Mouse (Mus musculus) C2C12 (cell line): ENCODE measurements around the gene Phf20. TPM values are rescaled to one million over a fixed set of nuclear protein-coding genes. Genes with fewer than 3 reads are reported as not detected.
A peak's percentile ranks its signal among the peaks of the same experiment; 100 is the strongest.

Source experiments
- H3K27me3 ChIP-seq: one replicate; pipeline ENCODE4 v1.6.1; 2011; ENCODE audit not compliant: control insufficient read depth, insufficient read depth, insufficient read length
- H3K36me3 ChIP-seq: one replicate; pipeline ENCODE4 v1.6.1; 2011; ENCODE audit not compliant: control insufficient read depth, insufficient read depth
- H3K4me3 ChIP-seq: one replicate; pipeline ENCODE4 v1.5.1; 2011; ENCODE audit warnings: mild to moderate bottlenecking, control low read depth; ENCODE audit not compliant: poor library complexity, insufficient read depth, severe bottlenecking
- H3K79me2 ChIP-seq: one replicate; pipeline ENCODE4 v1.6.1; 2011; ENCODE audit not compliant: control insufficient read depth, insufficient read depth
- H3K79me3 ChIP-seq: one replicate; pipeline ENCODE4 v1.6.1; 2011; ENCODE audit warnings: low read depth, control low read depth
- H3ac ChIP-seq: one replicate; pipeline ENCODE3; 2011; ENCODE audit warnings: low read depth; ENCODE audit not compliant: control insufficient read depth, insufficient read length
- CEBPB ChIP-seq: IDR thresholded peaks from one replicate; pipeline ENCODE4 v1.6.1; 2011; ENCODE audit warnings: low read depth, mild to moderate bottlenecking, control low read depth, moderate library complexity
- CTCF ChIP-seq: IDR thresholded peaks from one replicate; pipeline ENCODE4 v1.5.1; 2011; ENCODE audit not compliant: control insufficient read depth, insufficient read depth, insufficient read length
- FOSL1 ChIP-seq: IDR thresholded peaks from one replicate; pipeline ENCODE4 v1.8.0; 2011; ENCODE audit warnings: mild to moderate bottlenecking, low read length; ENCODE audit not compliant: poor library complexity, insufficient read depth, severe bottlenecking
- MAX ChIP-seq: IDR thresholded peaks from one replicate; pipeline ENCODE4 v1.6.1; 2011; ENCODE audit warnings: mild to moderate bottlenecking, control low read depth
- MYOD1 ChIP-seq: IDR thresholded peaks from one replicate; pipeline ENCODE4 v1.6.1; 2011; ENCODE audit warnings: low read depth; ENCODE audit not compliant: control insufficient read depth, insufficient read length
- MYOG ChIP-seq: IDR thresholded peaks from one replicate; pipeline ENCODE4 v1.6.1; 2011; ENCODE audit not compliant: control insufficient read depth, insufficient read length; ENCODE audit errors: extremely low read depth
- USF1 ChIP-seq: IDR thresholded peaks from one replicate; pipeline ENCODE4 v1.6.1; 2011; ENCODE audit warnings: low read depth, mild to moderate bottlenecking, control low read depth, moderate library complexity
- polyA plus RNA-seq: library from polyadenylated mRNA; unstranded; fragments of >200 nt; fragmentation: generic; extraction: Trizol; gene quantifications from one replicate; pipeline ENCODE4 v1.2.1, GENCODE M21; 2012; ENCODE audit warnings: missing spikeins

The Phf20 gene
- polyA plus RNA-seq, 1 experiment = 18.1 TPM

GRCm38 (mm10) chr2:156202848-156203437 lies 6.7 kb downstream of the Phf20 start:
- no peak overlapping the region for H3K4me3 ChIP-seq
- H3K79me3 ChIP-seq = peaks cover 69% of the 10 kb centered on the region
- TF ChIP-seq MYOG (no peak), CEBPB (no peak), FOSL1 (no peak), MAX (no peak), MYOD1 (no peak), CTCF (no peak), USF1 (no peak)
- peaks cover 98% of the 10 kb centered on the region for H3K79me2 ChIP-seq
- peak overlapping the region; percentile 5 for H3ac ChIP-seq
- H3K27me3 ChIP-seq = no peaks in the 10 kb centered on the region
- peaks cover 46% of the 10 kb centered on the region for H3K36me3 ChIP-seq

GRCm38 (mm10) chr2:156203917-156204316 lies 7.7 kb downstream of the Phf20 start:
- Histone ChIP-seq H3ac (no peak overlapping the region), H3K36me3 (peaks cover 48% of the 10 kb centered on the region), H3K27me3 (no peaks in the 10 kb centered on the region), H3K79me3 (peaks cover 68% of the 10 kb centered on the region), H3K79me2 (peaks cover 98% of the 10 kb centered on the region), H3K4me3 (no peak overlapping the region)
- TF ChIP-seq CEBPB = no peak
- TF ChIP-seq MYOD1 = no peak
- no peak for TF ChIP-seq USF1
- TF ChIP-seq CTCF = no peak
- no peak for TF ChIP-seq MYOG

- Histone ChIP-seq H3K36me3 (peaks cover 21% of the 10 kb centered on the region), H3K79me2 (peaks cover 79% of the 10 kb centered on the region), H3K27me3 (no peaks in the 10 kb centered on the region), H3ac (no peak overlapping the region), H3K4me3 (no peak overlapping the region), H3K79me3 (peaks cover 47% of the 10 kb centered on the region)
- TF ChIP-seq MYOG = no peak
- TF ChIP-seq MAX = no peak
- no peak for TF ChIP-seq USF1
Observed at GRCm38 (mm10) chr2:156217786-156218185, 21.5 kb downstream of the Phf20 start.

- Histone ChIP-seq H3K36me3 (peaks cover 46% of the 10 kb centered on the region), H3K27me3 (no peaks in the 10 kb centered on the region), H3K79me2 (peaks cover 94% of the 10 kb centered on the region), H3K4me3 (no peak overlapping the region), H3ac (no peak overlapping the region), H3K79me3 (peaks cover 56% of the 10 kb centered on the region)
- TF ChIP-seq CTCF (no peak), MYOG (no peak), USF1 (no peak), MYOD1 (no peak), CEBPB (no peak), FOSL1 (no peak), MAX (no peak)
Observed at GRCm38 (mm10) chr2:156222100-156222499, 25.8 kb downstream of the Phf20 start.

GRCm38 (mm10) chr2:156224043-156224442 lies 27.8 kb downstream of the Phf20 start:
- Histone ChIP-seq H3K4me3 (no peak overlapping the region), H3K79me2 (peaks cover 94% of the 10 kb centered on the region), H3K79me3 (peaks cover 60% of the 10 kb centered on the region), H3K36me3 (peaks cover 43% of the 10 kb centered on the region), H3ac (no peak overlapping the region), H3K27me3 (no peaks in the 10 kb centered on the region)
- TF ChIP-seq MYOG (no peak), CEBPB (no peak), USF1 (no peak), FOSL1 (no peak), MYOD1 (no peak), MAX (no peak), CTCF (no peak)

GRCm38 (mm10) chr2:156227689-156228088 lies 31.4 kb downstream of the Phf20 start:
- no peak for TF ChIP-seq FOSL1
- peak; percentile 90 for TF ChIP-seq MYOD1
- TF ChIP-seq CEBPB = no peak
- Histone ChIP-seq H3ac (no peak overlapping the region), H3K79me3 (peaks cover 64% of the 10 kb centered on the region), H3K4me3 (no peak overlapping the region), H3K36me3 (peaks cover 50% of the 10 kb centered on the region), H3K27me3 (no peaks in the 10 kb centered on the region), H3K79me2 (peaks cover 93% of the 10 kb centered on the region)

- Histone ChIP-seq H3K36me3 (peaks cover 41% of the 10 kb centered on the region), H3K27me3 (no peaks in the 10 kb centered on the region), H3K4me3 (no peak overlapping the region), H3K79me2 (peaks cover 93% of the 10 kb centered on the region), H3K79me3 (peaks cover 63% of the 10 kb centered on the region), H3ac (no peak overlapping the region)
- TF ChIP-seq MAX (no peak), CEBPB (no peak), MYOD1 (no peak), FOSL1 (no peak), MYOG (no peak)
Observed at GRCm38 (mm10) chr2:156229171-156229570, 32.9 kb downstream of the Phf20 start.
